Mouse (Mus musculus) urinary bladder, postnatal 14 days (tissue): Measurements from ENCODE around the gene Tmem205.

Source experiments
- DNase-seq: peaks from one replicate; pipeline ENCODE4 v3.0.0; 2021; ENCODE audit warnings: low spot score

The Tmem205 gene

DNA sequence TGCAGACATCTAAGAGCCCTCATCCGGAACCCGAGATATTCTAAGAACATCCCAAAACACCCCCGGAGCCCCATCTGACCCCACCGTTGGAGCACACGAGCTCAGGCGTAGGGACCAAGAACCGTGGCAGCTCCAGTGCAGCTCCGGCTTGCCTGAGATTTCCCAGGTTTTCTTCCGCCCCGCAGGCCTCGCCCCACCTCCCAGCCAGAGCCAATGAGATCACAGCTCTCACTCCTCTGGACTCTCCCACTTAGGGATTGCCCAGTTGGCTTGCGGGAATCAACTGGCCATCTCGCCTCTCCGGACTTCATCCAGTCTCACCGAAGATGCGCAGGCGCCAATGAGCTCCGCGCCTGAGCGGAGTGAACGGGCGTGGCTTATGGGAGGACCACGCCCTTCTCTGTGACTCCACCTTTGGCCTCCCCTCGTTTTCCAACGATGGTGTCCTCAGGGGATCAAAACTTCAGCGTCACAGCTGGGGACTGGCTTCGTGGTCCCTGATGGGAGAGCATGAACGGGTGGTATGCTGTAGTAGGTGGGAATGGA lies at the start of gene Tmem205, which contains the start of gene Ccdc159:
TSS of gene Tmem205 (minus strand) at position 349 of the 546 bp plus-strand sequence.
TSS of gene Ccdc159 (plus strand) at position 264 of the 546 bp plus-strand sequence.
- DNase-seq, result peak; percentile 93

DNA sequence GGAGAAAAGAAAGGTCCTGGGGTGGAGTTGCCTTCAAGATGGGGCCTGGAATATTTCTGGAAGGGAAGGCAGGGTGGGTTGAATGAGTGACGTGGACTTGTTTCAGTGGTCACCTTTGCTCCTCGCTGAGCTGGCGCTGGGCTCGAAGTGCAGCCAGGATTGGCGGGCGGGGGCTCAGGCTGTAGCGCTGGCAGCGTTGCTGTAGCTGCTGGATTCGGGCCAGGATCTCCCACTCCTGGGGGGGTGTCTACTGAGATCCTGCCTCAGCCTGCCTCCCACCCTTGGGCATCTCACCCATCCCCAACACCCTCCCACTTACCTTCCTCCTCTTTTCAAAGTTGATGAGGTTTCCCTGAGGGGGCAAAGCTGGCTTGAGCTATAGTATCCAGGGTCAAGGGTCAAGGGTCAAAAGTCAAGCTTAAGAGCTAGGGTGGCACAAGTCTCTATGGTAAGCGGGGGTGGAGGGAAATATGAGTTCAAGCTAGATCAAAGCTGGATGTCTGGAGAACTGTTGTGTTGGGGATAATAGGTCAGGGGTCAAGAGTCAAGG lies 49.3 kb upstream of the Tmem205 start:
- DNase-seq, result no peak

DNA sequence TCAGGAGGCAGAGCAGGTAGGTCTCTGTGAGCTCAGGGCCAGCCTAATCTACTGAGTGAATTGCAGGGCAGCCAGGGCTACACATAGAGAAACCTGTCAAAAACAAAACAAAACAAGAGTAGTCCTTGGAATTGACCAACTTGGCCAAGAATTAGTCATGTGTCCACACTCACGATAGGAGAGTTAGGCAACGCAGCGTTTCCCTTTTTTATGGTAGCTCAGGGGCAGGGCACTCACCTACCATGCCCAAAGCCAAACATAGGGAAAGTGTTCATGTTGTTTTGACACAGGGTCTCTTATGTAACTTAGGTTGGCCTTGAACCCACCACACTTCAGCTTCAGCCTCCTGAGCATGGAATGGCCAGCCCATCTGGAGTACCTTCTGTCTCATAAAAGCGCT lies 41.9 kb upstream of the Tmem205 start:
- no peak for DNase-seq

DNA sequence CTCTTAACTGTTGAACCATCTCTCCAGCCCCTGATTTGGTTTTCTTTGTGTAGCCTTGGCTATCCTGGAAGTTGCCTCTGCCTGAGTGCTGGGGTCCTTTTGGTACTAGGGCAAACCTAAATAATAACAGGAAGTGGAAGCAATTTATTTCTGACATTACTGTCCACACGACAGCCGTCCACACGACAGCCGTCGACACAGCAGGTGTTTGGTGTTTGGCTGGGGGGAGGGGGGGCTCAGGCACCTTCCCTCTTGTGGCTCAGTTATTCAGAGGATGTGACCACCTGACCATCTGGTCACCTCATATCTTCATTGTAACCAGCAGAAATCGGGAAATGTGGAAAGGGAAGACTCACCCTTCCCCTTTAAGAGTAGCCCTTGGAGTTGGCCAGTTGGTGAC lies 41.5 kb upstream of the Tmem205 start:
- no peak for DNase-seq

DNA sequence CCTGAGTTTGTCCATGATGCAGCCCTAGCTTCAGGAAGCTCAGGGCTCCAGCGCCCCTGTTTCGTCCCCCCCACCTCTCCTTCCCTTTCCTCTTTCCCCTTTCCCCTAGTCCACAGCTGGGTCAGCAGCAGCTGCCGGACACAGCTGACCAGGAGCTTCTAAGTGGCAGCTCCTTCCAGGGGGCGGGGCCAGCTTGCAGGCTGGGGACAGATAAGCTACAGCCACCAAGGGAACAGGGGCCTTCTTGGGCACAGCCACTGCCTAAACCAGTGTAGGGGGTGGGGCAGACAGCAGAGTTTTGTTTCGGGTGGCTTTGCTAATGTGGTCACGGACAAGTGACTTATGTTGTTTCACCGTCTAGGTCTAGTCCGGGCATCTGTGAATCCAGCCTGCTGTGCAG lies 36.1 kb upstream of the Tmem205 start, which contains the start of gene Epor:
TSS of gene Epor (minus strand) at position 90 of the 400 bp plus-strand sequence.
- no peak for DNase-seq

DNA sequence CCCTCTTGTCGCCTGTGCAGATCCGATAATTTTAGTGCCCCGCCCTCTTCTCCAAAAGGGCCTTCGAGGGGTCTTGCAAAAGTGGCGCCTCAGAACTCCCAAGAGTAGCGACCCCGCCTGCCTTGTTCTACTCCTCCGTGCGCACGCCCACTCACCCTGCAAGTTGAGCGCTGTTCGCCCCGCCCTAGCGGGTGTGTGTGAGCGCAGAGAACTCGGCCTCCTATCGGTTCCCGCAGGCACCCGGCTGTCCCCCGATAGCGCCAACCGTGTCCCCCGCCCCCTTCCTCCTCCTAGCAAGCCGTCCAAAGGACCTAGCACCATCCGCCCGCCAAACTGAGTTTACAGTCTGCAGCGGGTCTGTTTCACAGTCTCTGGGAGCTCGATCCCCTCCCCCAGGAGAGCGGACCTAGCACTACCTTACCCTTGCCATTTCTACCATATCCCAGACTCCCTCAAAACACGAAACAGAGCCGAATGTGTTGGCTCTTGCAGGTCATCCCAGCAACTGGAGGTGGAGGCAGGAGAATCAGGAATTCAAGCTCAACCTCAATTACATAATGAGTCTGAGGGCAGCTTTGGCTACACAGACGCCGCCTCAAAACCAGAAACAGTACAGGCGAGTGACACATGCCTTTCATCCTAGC lies 35.2 kb upstream of the Tmem205 start:
- DNase-seq, result peak; percentile 65

DNA sequence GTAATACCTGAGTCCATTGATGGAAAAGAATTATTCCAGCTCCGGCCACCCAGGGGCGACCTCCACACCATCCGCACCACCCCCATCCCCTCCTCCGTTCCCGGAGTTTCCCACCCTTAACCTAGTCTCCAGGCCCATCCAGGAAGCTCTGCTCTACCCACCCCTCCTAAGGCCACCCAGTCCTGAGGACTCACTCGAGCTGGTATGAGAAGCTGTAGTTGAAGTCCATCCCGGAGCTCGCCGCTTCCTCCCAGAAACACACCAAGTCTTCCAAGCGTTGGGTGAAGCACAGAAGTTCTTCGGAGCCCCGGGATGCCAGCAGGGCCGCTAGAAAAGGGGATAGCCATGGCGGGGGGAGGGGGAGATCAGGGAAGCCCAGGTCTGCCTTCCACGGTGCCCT lies 34.7 kb upstream of the Tmem205 start:
- no peak for DNase-seq

DNA sequence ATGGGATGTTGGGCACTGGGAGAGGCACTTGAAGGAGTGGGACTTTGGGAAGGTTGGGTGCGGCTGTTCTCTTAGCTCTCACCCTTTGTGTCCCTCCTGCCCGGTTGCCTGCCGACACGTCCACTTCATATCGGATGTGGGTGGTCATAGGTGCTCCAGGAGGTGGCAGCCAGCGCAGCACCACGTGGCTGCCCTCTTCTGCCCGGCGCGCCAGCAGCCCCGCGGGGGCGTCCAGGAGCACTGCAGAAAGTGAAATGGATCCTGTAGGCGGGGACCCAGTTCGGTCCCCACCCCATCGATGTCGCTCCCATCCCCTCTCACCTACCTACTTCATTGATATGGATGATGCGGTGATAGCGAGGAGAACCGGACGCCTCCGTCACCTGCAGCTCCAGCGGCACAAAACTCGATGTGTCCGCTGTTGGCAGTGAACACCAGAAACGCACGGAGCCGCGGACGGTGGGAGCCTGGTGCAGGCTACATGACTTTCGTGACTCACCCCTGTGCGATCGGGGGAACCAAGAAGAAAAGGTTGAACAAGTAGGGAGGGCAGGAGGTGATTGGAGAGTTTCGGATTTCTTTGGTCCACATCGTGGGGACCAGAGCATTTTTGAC lies 34.1 kb upstream of the Tmem205 start:
- DNase-seq, result no peak

DNA sequence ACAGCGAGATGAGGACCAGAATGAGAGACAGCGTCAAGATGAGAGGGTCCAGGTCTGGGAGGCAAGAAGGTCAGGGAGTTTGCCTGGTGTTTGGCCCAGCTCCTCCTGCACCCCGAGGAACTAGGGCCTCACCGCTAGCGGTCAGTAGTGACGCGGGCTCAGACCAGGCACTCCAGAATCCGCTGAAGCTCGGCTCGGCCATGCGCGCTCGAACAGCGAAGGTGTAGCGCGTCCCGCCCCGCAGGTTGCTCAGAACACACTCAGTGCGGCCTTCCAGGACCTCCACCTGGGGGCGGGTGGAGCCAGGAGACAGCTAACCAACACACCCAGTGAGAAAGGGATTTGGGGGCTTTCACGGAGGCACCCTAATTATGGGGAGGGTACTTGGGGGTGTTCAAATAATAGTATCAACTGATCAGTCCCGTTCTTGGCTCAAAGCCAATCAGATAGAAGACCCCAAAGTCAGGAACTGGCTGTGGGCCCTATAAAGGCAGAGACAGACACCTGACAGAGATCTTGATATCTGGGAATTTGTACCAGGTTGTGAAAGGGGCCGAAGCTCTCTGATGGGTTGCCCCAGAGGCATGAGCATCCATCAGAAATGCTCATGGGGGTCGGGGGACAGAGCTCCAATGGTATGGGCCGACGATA lies 33.3 kb upstream of the Tmem205 start:
- DNase-seq, result peak; percentile 45

DNA sequence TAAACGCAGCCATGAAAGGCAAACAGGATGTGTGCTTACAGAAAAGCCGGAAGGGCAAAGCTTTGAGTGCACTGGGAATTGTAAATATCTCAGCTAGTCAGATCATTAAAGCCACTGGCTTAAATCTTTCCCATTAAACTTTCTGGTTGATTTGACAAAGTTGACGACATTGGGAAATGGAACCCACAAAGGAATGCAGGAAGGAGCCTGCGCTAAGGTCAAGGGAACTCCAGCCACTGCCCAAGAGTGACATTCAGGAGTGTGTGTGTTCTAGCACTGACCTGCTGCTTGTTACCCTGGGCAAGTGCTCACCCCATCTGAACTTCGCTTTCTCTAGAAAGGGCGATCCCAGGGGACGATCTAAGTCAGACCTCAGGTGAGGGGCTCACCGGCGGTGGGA lies 32.8 kb upstream of the Tmem205 start:
- no peak for DNase-seq

DNA sequence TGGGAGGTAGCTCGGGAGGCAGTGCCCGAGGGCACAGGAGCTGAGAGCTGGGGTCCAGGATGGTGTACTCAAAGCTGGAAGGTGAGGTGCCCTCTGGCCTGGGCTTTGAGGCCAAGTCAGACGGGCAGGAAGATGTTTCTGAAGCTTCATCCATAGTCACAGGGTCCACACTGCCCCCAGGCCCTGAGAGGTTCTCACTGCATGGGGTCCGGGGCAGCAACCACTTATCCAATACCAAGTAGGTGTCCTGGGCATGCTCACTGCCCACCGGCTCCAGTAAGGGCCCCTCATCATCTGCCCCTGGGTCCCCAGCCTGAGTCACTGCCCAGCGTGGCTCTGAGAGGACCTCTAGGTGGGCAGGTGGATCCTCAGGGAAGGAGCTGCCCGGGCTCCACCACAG lies 31.9 kb upstream of the Tmem205 start:
- DNase-seq, result no peak

DNA sequence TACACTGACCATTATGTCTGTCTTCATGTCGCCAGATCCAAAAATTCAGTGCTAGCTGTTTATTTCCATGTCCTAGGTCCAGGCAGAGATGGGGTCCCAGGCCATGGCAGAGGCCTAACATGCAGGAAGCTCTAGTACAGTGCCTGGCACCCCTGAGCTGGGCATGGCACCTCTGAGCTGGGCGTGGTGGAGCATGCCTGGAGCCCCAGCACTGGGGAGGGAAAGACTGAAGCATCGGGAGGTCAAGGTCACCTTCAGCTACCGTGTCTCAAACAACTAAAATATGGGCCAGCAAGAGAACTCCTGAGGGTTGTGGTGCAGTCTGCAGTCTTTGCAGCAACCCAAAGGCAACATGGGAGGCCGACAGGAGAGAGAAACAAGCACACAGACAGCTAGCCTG lies 31.0 kb upstream of the Tmem205 start:
- no peak for DNase-seq

DNA sequence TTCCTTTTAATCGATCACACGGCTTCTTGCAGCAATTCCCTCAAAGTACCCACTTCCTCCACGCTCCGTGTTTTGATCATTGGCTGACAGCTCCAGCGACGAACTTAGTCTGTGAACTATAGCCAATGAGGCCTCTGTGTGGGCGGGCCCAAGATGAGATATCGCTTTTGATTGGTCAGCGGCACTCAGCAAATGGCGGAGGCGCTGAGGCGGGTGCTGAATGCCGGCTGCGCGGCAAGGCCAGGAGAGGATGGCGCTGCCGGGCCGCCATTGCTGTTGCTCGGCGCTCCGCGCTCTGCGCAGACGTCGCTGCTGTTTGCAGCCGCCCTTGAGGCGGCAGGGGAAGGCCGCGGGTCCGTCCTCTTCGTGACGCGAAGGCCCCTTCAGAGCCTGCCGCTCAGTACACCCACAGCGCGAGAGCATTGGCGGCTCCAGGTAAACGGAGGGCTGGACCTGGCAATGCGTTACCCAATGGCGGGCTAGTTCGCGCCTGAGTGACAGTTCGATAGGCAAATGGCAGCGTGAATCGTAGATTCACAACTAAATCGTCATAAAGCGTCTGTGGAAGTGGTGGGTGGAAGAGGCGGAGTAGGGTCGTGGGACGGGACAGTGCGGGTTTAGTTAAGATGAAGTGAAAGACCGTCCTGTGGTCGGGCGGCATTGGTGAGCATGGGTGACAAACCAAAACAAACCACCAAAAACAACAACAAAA lies 28.4 kb upstream of the Tmem205 start, which contains the start of gene Swsap1:
TSS of gene Swsap1 (plus strand) at position 186 of the 712 bp plus-strand sequence.
- peak; percentile 97 for DNase-seq

DNA sequence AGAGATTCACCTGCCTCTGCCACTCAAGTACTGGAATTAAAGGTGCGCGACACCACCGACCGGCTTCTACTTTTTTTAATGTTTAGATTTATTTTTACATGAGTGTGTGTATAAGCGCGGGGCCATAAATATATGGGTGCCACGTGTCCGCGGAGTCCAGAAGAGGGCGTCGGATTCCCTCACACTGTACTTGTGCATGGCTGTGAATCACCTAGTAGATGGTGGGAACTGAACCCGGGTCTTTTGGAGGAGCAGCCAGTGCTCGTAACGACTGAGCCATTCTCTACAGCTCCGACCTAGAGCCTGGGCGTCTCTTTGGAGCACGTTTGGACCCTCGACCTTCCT lies 27.8 kb upstream of the Tmem205 start:
- DNase-seq, result no peak

DNA sequence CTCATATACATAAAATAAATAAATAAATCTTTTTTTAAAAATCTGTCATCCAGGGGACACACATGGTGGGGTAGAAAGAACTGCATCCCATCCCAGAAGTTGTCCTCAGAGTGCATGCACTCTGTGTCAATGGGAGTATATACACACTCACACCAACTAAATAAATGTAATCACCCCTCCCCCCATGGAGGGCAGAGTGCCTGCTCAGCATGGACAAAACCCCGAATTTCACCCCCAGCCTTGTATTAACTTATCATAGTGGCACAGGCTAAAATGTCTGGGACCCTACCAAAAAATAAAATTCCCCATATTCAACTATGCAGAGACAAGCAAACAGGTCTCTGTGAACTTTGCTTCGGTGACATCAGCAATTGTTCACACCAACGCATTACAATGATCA lies 27.3 kb upstream of the Tmem205 start:
- DNase-seq, result no peak

DNA sequence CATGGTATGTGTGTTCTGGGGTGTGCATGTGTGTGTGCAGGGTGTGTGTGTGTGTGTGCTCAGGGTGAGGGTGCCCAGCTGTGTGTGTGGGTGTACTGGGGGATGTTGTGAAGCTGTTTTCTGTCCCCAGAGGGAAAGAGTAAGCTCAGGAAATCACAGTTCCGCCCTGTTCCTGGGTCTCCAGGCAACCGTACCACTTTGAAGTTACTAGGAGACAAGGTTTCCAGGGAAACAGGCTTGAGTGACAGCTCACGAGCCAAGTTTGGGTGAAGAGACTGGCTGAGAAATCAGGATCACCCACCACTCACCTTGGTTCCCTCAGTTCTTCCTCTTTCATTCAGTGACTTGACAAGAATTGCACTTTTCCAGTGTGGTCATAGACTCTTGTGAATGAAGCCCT lies 26.2 kb upstream of the Tmem205 start:
- no peak for DNase-seq

DNA sequence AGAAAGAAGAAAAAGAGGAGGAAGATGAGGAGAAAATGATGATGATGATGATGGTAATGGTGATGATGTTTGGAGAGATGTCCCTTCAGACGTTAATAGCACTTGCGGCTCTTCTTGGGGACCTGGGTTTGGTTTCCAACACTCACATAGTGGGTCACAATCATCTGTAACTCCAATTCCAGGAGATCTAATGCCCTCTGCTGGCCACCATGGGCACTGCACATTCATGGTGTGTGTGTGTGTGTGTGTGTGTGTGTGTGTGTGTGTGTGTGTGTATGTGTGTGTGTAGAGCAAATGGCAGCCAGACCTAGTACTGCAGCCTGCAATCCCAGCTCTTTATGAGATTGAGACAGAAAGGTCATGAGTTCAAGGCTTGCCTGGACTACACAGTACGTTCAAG lies 24.6 kb upstream of the Tmem205 start:
- no peak for DNase-seq

DNA sequence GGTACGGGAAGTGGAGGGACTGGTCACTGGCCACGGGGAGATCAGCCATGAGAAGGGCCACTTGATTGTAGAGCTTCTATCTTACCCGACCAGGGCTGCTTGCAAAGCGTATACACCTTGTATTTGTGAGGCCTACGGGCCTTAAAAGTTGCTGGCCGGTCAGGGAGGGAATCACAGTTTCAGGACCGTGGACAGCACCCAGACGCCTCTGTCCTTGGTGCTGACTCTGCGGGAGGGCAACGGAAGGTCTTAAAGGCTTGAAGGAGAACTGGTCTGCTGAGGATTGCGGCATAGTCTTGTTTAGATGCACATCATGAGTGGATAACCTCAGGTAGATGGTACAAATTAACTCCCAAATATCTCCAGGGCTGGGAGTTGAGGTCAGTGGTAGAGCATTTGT lies 23.0 kb upstream of the Tmem205 start:
- DNase-seq, result peak; percentile 66

DNA sequence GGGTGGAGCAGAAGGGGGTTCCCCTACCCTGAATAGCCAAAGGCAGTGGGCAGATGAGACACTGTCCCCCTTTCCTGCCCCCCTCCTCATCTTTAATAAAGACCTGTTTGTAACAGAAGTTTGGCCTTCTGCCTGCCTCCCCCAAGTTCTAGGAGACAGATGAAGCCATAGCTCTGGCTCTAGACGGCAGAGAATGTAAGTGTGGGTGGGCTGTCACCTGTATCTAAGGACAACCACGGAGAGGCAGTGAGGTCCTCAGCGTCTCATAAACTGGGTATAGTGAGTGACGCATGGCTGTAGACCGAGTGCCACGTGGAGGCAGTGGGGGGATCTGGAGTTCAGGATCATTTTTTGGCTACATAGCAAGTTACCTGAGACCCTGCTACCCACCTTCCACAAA lies 21.4 kb upstream of the Tmem205 start:
- DNase-seq, result no peak

DNA sequence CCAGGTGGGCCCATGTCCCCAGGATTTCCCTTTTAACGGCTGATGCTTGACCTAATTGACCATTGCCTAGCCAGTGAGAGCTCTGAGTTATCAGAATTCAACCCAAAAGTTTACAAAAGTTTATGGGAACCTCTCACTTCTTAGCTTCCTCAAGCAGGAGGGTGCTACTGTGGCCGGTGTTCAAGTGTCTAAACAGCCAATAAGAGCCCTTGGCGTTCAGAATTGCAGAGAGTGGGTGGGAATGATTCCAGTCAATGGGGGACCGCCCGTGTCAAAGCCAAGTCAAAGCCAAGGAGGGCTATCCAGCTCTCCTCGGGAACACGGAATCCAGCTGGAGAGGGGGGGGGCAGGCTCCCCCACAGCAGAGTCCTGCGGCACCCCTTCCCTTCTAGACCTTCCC lies 20.8 kb upstream of the Tmem205 start:
- DNase-seq, result no peak

DNA sequence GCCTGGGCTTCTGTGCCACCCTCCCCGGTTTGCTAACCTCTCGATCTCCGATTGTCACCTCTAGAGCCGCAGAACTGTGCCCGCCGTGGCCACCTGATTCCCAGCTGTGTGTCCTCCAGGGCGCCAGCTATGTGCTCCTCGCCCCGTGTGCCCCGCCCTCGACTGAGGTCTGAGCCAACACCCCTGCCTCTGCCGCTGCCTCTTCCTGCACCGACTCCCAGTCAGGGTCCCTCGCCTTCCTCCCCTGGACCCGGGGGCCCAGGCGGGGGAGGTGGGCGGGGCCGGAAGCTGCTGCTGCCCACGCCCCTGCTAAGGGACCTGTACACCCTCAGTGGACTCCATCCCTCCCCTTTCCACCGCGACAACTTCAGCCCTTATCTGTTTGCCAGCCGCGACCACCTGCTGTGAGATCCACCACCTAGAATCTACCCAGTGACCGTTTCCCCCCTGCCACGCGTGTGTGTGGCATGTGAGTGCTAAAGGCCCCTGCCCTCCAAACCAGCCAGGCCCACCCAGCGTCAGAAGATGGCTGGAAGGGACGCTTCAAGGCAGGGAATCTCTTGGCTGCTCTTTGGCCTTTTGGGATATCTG lies 20.3 kb upstream of the Tmem205 start:
- DNase-seq, result no peak

DNA sequence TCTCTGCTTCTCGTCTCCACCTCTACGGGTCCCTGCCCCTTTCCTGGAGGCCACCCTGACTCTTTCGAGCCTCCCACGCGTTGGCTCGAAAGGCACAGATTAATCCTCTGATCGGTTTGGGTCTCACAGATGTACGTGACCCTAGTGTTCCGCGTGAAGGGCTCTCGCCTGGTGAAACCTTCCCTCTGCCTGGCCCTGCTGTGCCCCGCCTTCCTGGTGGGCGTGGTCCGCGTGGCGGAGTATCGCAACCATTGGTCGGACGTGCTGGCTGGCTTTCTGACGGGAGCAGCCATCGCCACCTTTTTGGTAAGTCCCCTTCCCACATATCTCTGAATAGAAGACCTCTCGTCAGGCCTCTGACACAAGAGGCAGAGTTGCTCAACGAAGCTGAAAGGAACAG lies 16.9 kb upstream of the Tmem205 start:
- no peak for DNase-seq
